Mouse (Mus musculus) spleen, adult 10 weeks (tissue): ENCODE measurements around the gene Kif5c. TPM values are rescaled to one million over a fixed set of nuclear protein-coding genes. Genes with fewer than 3 reads are reported as not detected.

Experiments used
- polyA plus RNA-seq: library from polyadenylated mRNA; stranded (reverse); fragments of 350-450 nt; fragmentation: Illumina TruSeq; extraction: RNeasy Lipid Tissue Mini Kit (QIAGEN cat#74804); gene quantifications from one replicate; pipeline ENCODE4 v1.2.3, GENCODE M21; 2015; ENCODE audit warnings: low replicate concordance; ENCODE audit not compliant: insufficient read depth

The Kif5c gene
- polyA plus RNA-seq = 0.46 TPM

DNA sequence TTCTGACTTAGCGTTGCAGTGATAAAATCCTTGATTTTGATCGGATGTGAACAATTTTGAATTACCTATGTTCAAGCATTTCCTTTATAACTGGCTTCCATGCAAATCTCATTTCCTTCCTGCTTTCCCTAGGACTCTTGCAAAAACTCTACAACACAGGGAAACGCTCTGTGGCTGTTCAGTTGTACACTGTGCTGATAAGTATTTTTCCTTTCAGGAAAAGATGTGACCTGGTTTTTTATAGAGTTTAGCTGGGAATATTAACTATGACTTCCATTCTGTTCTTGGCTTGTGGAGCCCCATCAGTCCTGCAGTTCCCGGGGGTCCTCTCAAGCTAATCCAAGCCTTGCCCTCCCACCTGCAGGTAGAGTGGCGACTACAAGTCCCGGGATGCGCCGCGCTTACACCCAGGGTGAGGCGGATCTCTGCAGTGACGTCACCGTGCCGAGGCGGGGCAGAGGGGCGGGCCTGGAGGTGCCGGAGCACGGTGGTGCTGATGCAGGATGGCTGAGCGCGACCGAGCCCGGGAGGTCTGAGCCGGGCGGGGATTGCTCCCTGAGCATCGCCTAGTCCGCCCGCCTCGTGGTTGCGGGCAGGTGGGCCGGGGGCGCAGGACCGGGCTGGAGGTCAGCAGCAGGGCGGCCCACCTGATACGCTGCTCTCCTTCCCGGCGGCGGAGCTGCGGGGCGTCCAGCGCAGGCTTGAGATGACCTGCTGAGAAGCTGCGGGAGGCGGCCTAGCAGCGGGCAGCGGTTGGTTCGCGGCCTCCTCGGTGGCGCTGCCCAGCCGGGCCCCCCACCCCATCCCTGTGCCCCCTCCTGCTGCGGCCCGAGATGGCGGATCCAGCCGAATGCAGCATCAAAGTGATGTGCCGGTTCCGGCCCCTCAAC, at the start of gene Kif5c:
Gene Kif5c, plus strand, starts transcription at position 470 of the 890 bp plus-strand sequence.

DNA sequence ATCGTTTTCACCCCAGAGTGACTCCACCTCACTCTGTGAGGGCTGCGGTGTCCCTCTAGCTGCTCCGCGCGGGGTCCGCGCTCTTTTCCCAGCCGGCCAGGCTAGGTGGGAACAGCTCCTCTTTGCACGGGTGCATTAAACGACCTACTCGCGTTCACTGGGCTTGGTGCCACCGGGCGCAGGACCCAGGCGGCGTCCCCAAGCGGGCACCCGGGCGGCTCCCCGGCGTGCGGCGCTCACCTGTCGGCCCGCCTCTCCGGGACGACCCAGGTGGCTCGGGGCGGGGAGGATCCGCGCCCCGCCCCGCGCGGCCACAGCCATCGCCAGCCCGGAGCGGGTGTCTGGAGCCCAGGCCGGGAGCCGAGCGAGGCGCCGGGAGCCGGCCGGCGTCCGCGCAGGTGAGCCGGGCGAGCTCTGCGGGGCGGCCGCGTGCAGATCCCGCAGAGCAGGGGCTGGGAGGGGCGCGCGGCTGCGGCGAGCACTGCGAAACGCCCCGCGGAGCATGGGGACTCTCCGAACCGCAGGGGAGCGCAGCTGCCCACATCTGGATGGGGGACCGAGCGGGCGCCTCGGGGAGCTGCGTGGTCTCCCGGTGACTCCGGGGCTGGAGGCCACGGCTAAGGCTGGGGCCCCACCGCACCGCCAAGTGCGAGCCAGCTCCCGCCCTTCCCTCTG, 168.4 kb downstream of the Kif5c start, which contains the start of gene Lypd6b:
Gene Lypd6b, plus strand, starts transcription at position 313 of the 675 bp plus-strand sequence.

Other genes with a start within 250 kb of the Kif5c start
- gene Epc2, start 167.8 kb upstream of the Kif5c start, polyA plus RNA-seq = 47.1 TPM
- 4.6 TPM for gene Lypd6b, start 168.4 kb downstream of the Kif5c start, polyA plus RNA-seq